Mouse (Mus musculus): ENCODE results near the gene Ccdc85b.

The Ccdc85b gene

GRCm38 (mm10) chr19:5486771-5487170 lies 29.1 kb upstream of the Ccdc85b start:
- ChIA-PET CTCF (interaction anchor here (0.6 to 4.7 kb wide), 31 partner anchors 9 to 529 kb away, joined by 3 to 118 read pairs (median 8); partner anchors contain the start of genes Efemp2 (in 3 of the 4), Fibp (in 3 of the 4), Ctsw (in 2 of the 4) and AI837181 (in 1 of the 4)), POLR2A (interaction anchor here (0.7 to 21.3 kb wide), 45 partner anchors 7 to 599 kb away, joined by 3 to 735 read pairs (median 21); partner anchors contain the start of genes Ccdc85b (in 3 of the 4), Efemp2 (in 3 of the 4), Fibp (in 3 of the 4) and AI837181 (in 2 of the 4))

- ChIA-PET CTCF (interaction anchor here in 2 of 4 experiments (0.7 to 4.7 kb wide), 7 partner anchors 10 to 110 kb away, joined by 3 to 118 read pairs (median 8); partner anchors contain the start of genes Ap5b1 (in 1 of the 2), Ctsw (in 1 of the 2) and Fibp (in 1 of the 2)), POLR2A (interaction anchor here in 3 of 4 experiments (0.8 to 21.3 kb wide), 19 partner anchors 10 to 599 kb away, joined by 3 to 735 read pairs (median 28); partner anchors contain the start of genes Efemp2 (in 3 of the 3), AI837181 (in 2 of the 3), Ccdc85b (in 2 of the 3) and Ctsw (in 2 of the 3))
Observed at GRCm38 (mm10) chr19:5486286-5486685, 28.6 kb upstream of the Ccdc85b start.

- POLR2A ChIA-PET, result interaction anchor here in 3 of 4 experiments (0.8 to 21.3 kb wide), 16 partner anchors 9 to 599 kb away, joined by 3 to 735 read pairs (median 21); partner anchors contain the start of genes Ccdc85b (in 3 of the 3), Efemp2 (in 3 of the 3), AI837181 (in 2 of the 3) and Ctsw (in 2 of the 3)
- CTCF ChIA-PET, result interaction anchor here in 1 of 4 experiments (2.7 to 4.7 kb wide), 3 partner anchors 10 to 82 kb away, joined by 8 to 118 read pairs (median 16); partner anchors contain the start of genes Ap5b1, Ctsw and Fibp
Observed at GRCm38 (mm10) chr19:5485821-5486220, 28.1 kb upstream of the Ccdc85b start.

GRCm38 (mm10) chr19:5485371-5485770 lies 27.7 kb upstream of the Ccdc85b start:
- POLR2A ChIA-PET, result interaction anchor here in 3 of 4 experiments (1.0 to 21.3 kb wide), 11 partner anchors 9 to 356 kb away, joined by 3 to 735 read pairs (median 5); partner anchors contain the start of genes Ccdc85b (in 3 of the 3), Ctsw (in 2 of the 3), Fibp (in 2 of the 3) and AI837181 (in 1 of the 3)

GRCm38 (mm10) chr19:5484496-5484895 lies 26.8 kb upstream of the Ccdc85b start:
- POLR2A ChIA-PET, result interaction anchor here in 3 of 4 experiments (1.0 to 21.3 kb wide), 10 partner anchors 9 to 357 kb away, joined by 4 to 735 read pairs (median 5); partner anchors contain the start of genes Ccdc85b (in 3 of the 3), Ctsw (in 2 of the 3), Efemp2 (in 2 of the 3) and Fibp (in 2 of the 3)
- CTCF ChIA-PET, result interaction anchor here in 1 of 4 experiments (1.0 kb wide), 1 partner anchor 21 kb away, joined by 6 read pairs; no protein-coding TSS in a partner anchor

More at GRCm38 (mm10) chr19:5485371-5485770, 27.7 kb upstream of the Ccdc85b start:
- CTCF ChIA-PET, result interaction anchor here in 1 of 4 experiments (2.7 kb wide), 1 partner anchor 11 kb away, joined by 8 read pairs; no protein-coding TSS in a partner anchor

- ChIA-PET CTCF (interaction anchor here in 1 of 4 experiments (1.0 to 1.3 kb wide), 2 partner anchors 20 kb away, joined by 5 to 6 read pairs; no protein-coding TSS in a partner anchor), POLR2A (interaction anchor here in 3 of 4 experiments (0.6 to 21.3 kb wide), 9 partner anchors 10 to 667 kb away, joined by 3 to 735 read pairs (median 4); partner anchors contain the start of genes Ccdc85b (in 2 of the 3), Ctsw (in 2 of the 3), Efemp2 (in 2 of the 3) and Fibp (in 2 of the 3))
Observed at GRCm38 (mm10) chr19:5483386-5484359, 26.0 kb upstream of the Ccdc85b start.

- ChIA-PET CTCF (interaction anchor here in 1 of 4 experiments (1.6 kb wide), 1 partner anchor 17 kb away, joined by 4 read pairs; no protein-coding TSS in a partner anchor), POLR2A (interaction anchor here in 3 of 4 experiments (0.7 to 28.9 kb wide), 8 partner anchors 5 to 604 kb away, joined by 3 to 735 read pairs (median 30); partner anchors contain the start of genes Ccdc85b (in 2 of the 3), Cfl1 (in 2 of the 3), Ctsw (in 2 of the 3) and Fibp (in 2 of the 3))
Observed at GRCm38 (mm10) chr19:5481398-5481797, 23.7 kb upstream of the Ccdc85b start.

- CTCF ChIA-PET, result no interaction called here
- POLR2A ChIA-PET, result interaction anchor here in 2 of 4 experiments (1.6 to 28.9 kb wide), 6 partner anchors 7 to 16 kb away, joined by 7 to 735 read pairs (median 222); partner anchors contain the start of genes Ccdc85b (in 2 of the 2), Cfl1 (in 2 of the 2), Ctsw (in 2 of the 2) and Fibp (in 2 of the 2)
Observed at GRCm38 (mm10) chr19:5480016-5480415, 22.3 kb upstream of the Ccdc85b start.

GRCm38 (mm10) chr19:5477668-5478300 lies 20.1 kb upstream of the Ccdc85b start:
- ChIA-PET POLR2A (interaction anchor here in 3 of 4 experiments (0.6 to 28.9 kb wide), 8 partner anchors 9 to 364 kb away, joined by 3 to 735 read pairs (median 30); partner anchors contain the start of genes Cfl1 (in 3 of the 3), Mus81 (in 3 of the 3), Ccdc85b (in 1 of the 3) and Ctsw (in 1 of the 3)), CTCF (interaction anchor here in 3 of 4 experiments (0.6 to 1.8 kb wide), 5 partner anchors 10 to 212 kb away, joined by 4 to 12 read pairs (median 7); partner anchors contain the start of gene Mus81 (in 2 of the 3))

GRCm38 (mm10) chr19:5477004-5477667 lies 19.4 kb upstream of the Ccdc85b start:
- ChIA-PET CTCF (interaction anchor here in 2 of 4 experiments (1.3 to 1.8 kb wide), 2 partner anchors 10 to 11 kb away, joined by 5 to 7 read pairs; partner anchors contain the start of gene Mus81 (in 1 of the 2)), POLR2A (interaction anchor here in 3 of 4 experiments (0.5 to 28.9 kb wide), 17 partner anchors 8 to 993 kb away, joined by 3 to 735 read pairs (median 4); partner anchors contain the start of genes Cfl1 (in 3 of the 3), Mus81 (in 3 of the 3), Ctsw (in 2 of the 3) and AI837181 (in 1 of the 3))

- POLR2A ChIA-PET, result interaction anchor here (0.6 to 28.9 kb wide), 22 partner anchors 10 to 312 kb away, joined by 3 to 735 read pairs (median 5); partner anchors contain the start of genes Mus81 (in 4 of the 4), Cfl1 (in 3 of the 4), Ccdc85b (in 2 of the 4) and Fibp (in 1 of the 4)
- CTCF ChIA-PET, result interaction anchor here in 3 of 4 experiments (0.5 to 3.3 kb wide), 11 partner anchors 11 to 791 kb away, joined by 3 to 21 read pairs (median 4); partner anchors contain the start of gene Mus81 (in 3 of the 3)
Observed at GRCm38 (mm10) chr19:5475069-5475714, 17.5 kb upstream of the Ccdc85b start.

- ChIA-PET CTCF (interaction anchor here (0.5 to 3.3 kb wide), 12 partner anchors 11 to 94 kb away, joined by 3 to 21 read pairs (median 8); partner anchors contain the start of genes Mus81 (in 3 of the 4) and Ccdc85b (in 1 of the 4)), POLR2A (interaction anchor here (0.5 to 28.9 kb wide), 24 partner anchors 10 to 372 kb away, joined by 3 to 735 read pairs (median 5); partner anchors contain the start of genes Mus81 (in 4 of the 4), Cfl1 (in 3 of the 4), Ccdc85b (in 2 of the 4) and Fibp (in 1 of the 4))
Observed at GRCm38 (mm10) chr19:5474281-5475068, 16.8 kb upstream of the Ccdc85b start.

GRCm38 (mm10) chr19:5473720-5474119 lies 16.0 kb upstream of the Ccdc85b start, which contains the start of gene Efemp2:
Gene Efemp2 (plus strand): TSS chr19:5473954.
- CTCF ChIA-PET, result interaction anchor here (0.7 to 3.3 kb wide), 10 partner anchors 10 to 240 kb away, joined by 3 to 21 read pairs (median 8); partner anchors contain the start of genes Mus81 (in 3 of the 4), Ap5b1 (in 1 of the 4) and Ccdc85b (in 1 of the 4)
- POLR2A ChIA-PET, result interaction anchor here (0.5 to 28.9 kb wide), 18 partner anchors 10 to 373 kb away, joined by 3 to 735 read pairs (median 6); partner anchors contain the start of genes Mus81 (in 4 of the 4), Cfl1 (in 3 of the 4), Ccdc85b (in 2 of the 4) and Fibp (in 2 of the 4)
